Mouse (Mus musculus): Measurements from ENCODE around the gene Rnf212.
"Not testable (repeated sequence)": the region's sequence is repeated elsewhere in the genome, so short reads cannot be mapped to it uniquely, and the experiment has no call there.

The Rnf212 gene

GRCm38 (mm10) chr5:108774630-108775306 is at the start of gene Rnf212:
TSS of gene Rnf212 (minus strand) at chr5:108774982.
- DNase-seq (ENCODE audit: low read depth, low spot score), result no peak

GRCm38 (mm10) chr5:108823276-108823675 is 48.5 kb upstream of the Rnf212 start:
- DNase-seq (ENCODE audit: low read depth, low spot score), result no peak

- not testable (repeated sequence) for DNase-seq (ENCODE audit: low read depth, low spot score)
These were observed 34.0 kb upstream of the Rnf212 start, which contains the start of gene Vmn2r8 for GRCm38 (mm10) chr5:108808750-108809149. TSS of gene Vmn2r8 (minus strand) at chr5:108808850.

GRCm38 (mm10) chr5:108803646-108804045 is 28.9 kb upstream of the Rnf212 start:
- no peak for DNase-seq (ENCODE audit: low read depth, low spot score)

GRCm38 (mm10) chr5:108795263-108795662 is 20.5 kb upstream of the Rnf212 start, which contains the start of gene Tmed11:
TSS of gene Tmed11 (minus strand) at chr5:108795363.
- DNase-seq (ENCODE audit: low read depth, low spot score), result not testable (repeated sequence)

- not testable (repeated sequence) for DNase-seq (ENCODE audit: low read depth, low spot score)
These were observed 15.6 kb upstream of the Rnf212 start for GRCm38 (mm10) chr5:108790385-108790784.

- DNase-seq (ENCODE audit: low read depth, low spot score), result no peak
These were observed 14.8 kb downstream of the Rnf212 start for GRCm38 (mm10) chr5:108760002-108760401.

GRCm38 (mm10) chr5:108758396-108758795 is 16.4 kb downstream of the Rnf212 start:
- peak; percentile 5 for DNase-seq (ENCODE audit: low read depth, low spot score)

GRCm38 (mm10) chr5:108751258-108751657 is 23.5 kb downstream of the Rnf212 start:
- not testable (repeated sequence) for DNase-seq (ENCODE audit: low read depth, low spot score)

- DNase-seq (ENCODE audit: low read depth, low spot score), result no peak
These were observed 24.2 kb downstream of the Rnf212 start for GRCm38 (mm10) chr5:108750328-108751210.

- no peak for DNase-seq (ENCODE audit: low read depth, low spot score)
These were observed 30.2 kb downstream of the Rnf212 start for GRCm38 (mm10) chr5:108744629-108745028.

- no peak for DNase-seq (ENCODE audit: low read depth, low spot score)
These were observed 30.9 kb downstream of the Rnf212 start for GRCm38 (mm10) chr5:108743856-108744255.

- no peak for DNase-seq (ENCODE audit: low read depth, low spot score)
These were observed 32.2 kb downstream of the Rnf212 start for GRCm38 (mm10) chr5:108742596-108742995.

GRCm38 (mm10) chr5:108741844-108742243 is 32.9 kb downstream of the Rnf212 start:
- DNase-seq (ENCODE audit: low read depth, low spot score), result no peak

GRCm38 (mm10) chr5:108727425-108727824 is 47.4 kb downstream of the Rnf212 start:
- DNase-seq (ENCODE audit: low read depth, low spot score), result no peak

- peak; percentile 44 for DNase-seq (ENCODE audit: low read depth, low spot score)
These were observed 48.1 kb downstream of the Rnf212 start for GRCm38 (mm10) chr5:108726557-108727248.

- DNase-seq (ENCODE audit: low read depth, low spot score), result no peak
These were observed 50.8 kb downstream of the Rnf212 start for GRCm38 (mm10) chr5:108724006-108724405.

GRCm38 (mm10) chr5:108719761-108720160 is 55.0 kb downstream of the Rnf212 start:
- DNase-seq (ENCODE audit: low read depth, low spot score), result no peak

GRCm38 (mm10) chr5:108718051-108718450 is 56.7 kb downstream of the Rnf212 start:
- DNase-seq (ENCODE audit: low read depth, low spot score), result no peak

GRCm38 (mm10) chr5:108715974-108716373 is 58.8 kb downstream of the Rnf212 start:
- no peak for DNase-seq (ENCODE audit: low read depth, low spot score)

GRCm38 (mm10) chr5:108714149-108714548 is 60.6 kb downstream of the Rnf212 start:
- DNase-seq (ENCODE audit: low read depth, low spot score), result peak; percentile 11

GRCm38 (mm10) chr5:108713691-108714090 is 61.1 kb downstream of the Rnf212 start:
- no peak for DNase-seq (ENCODE audit: low read depth, low spot score)
